Mouse (Mus musculus) ZHBTc4 (cell line): ENCODE data around the gene Cacna1e.
A peak's percentile ranks its signal among the peaks of the same experiment; 100 is the strongest.

ENCODE experiments used
- DNase-seq: peaks from one replicate; pipeline ENCODE4 v3.0.0-alpha.2; 2011; ENCODE audit warnings: low read depth, low spot score

The Cacna1e gene

GRCm38 (mm10) chr1:154515350-154515749, 369.0 kb downstream of the Cacna1e start:
- DNase-seq: no peak

DNA sequence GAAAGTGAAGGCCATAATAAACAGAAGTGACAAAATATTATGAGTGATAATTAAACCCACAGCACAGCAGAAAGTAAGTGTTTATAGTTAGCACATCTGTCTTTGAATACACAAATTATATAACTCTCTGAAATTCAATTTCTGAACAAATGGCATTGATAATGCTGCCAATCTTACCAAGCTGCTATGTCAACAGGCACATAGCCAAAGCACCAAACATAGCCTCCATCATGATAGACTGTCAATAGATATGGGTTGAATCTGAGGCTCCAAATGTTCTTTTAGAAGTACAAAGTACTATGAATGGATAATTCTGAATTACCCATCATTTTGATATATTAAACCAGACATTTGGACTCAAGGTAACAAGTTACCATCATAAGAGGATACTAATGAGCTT, 372.6 kb downstream of the Cacna1e start:
- no peak for DNase-seq

GRCm38 (mm10) chr1:154504005-154504404, 380.3 kb downstream of the Cacna1e start:
- DNase-seq: no peak

DNA sequence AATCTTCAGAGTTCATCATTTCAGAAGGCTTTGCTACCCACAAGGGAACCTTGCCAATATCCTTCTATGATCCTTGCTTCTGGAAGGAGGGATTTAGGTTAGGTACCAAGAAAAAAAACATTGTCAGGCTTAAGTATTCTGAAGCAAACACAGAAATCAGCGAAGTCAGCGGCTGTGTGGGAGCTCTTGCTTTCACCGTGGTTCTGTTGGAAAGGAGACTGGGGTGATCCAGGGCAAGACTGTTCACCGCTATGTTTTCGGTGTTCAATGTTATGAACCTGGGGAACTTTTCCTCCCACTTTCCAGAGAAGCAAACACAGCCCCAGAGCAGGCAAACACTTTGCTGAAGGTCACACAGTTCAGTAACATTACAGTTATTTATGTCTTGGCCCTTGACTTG, 383.4 kb downstream of the Cacna1e start:
- DNase-seq: no peak

- DNase-seq: no peak
These were observed 384.0 kb downstream of the Cacna1e start for GRCm38 (mm10) chr1:154500187-154500866.

- DNase-seq: no peak
These were observed 385.5 kb downstream of the Cacna1e start for GRCm38 (mm10) chr1:154498821-154499220.

DNA sequence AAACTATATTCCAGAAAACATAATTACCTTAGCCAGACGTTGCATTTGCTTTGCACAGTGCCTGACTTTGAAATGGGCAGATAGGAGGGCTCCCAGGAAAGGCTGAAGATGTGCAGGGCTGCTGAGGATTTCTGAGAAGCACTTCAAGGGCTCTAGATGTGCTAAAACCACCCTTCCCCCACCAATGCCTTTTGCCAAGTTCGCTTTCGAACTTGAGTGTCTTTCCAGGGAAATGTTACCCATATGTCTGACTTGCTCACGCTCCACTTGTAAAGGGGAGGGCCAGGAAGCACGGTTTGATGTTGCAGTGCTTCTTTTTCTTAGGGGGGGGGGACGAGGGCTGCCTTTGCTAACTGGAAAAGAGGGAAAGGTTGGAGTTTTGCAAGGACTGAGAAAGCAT, 393.2 kb downstream of the Cacna1e start:
- no peak for DNase-seq

GRCm38 (mm10) chr1:154476671-154477070, 407.6 kb downstream of the Cacna1e start:
- DNase-seq: no peak

GRCm38 (mm10) chr1:154475706-154476105, 408.6 kb downstream of the Cacna1e start:
- no peak for DNase-seq

DNA sequence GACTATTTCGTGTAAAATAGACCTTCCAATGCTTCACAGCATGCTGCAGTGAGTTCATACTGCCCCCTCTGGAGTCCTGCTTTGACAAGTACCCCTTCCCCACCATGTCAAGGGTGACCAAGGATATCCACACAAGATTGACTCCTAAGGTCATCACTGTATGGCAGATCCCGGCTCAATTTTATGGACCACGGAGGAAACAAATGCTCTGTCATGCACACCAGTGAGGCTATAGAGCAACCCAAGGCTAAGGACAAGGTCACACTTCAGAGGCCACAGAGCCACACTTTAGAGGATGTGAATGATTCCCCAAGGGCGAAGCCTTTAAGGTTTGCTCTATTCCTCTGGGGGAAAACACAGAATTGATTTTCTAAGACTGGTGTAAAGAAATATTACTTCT, 410.1 kb downstream of the Cacna1e start:
- DNase-seq: no peak

GRCm38 (mm10) chr1:154467265-154467664, 417.0 kb downstream of the Cacna1e start:
- no peak for DNase-seq

DNA sequence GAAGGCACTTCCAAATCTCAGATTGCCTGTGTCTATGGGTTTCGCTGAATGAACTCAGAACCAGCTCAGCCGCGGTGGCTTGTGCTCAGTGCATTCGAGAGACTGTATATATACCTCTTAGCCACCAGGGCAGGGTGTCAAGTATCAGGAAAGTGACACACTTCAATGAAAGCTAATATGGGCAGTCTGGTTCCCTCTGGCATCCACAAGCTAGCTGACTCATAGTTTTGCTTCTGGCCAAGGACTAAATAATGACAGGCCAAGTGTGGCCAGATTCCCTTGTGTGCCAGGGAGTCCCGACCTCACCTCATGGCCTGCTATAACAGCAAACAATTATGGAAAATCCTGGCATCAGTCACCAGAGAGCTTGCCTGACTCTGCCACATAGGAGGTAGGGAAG, 422.8 kb downstream of the Cacna1e start:
- DNase-seq: no peak

GRCm38 (mm10) chr1:154460067-154460466, 424.2 kb downstream of the Cacna1e start:
- no peak for DNase-seq

DNA sequence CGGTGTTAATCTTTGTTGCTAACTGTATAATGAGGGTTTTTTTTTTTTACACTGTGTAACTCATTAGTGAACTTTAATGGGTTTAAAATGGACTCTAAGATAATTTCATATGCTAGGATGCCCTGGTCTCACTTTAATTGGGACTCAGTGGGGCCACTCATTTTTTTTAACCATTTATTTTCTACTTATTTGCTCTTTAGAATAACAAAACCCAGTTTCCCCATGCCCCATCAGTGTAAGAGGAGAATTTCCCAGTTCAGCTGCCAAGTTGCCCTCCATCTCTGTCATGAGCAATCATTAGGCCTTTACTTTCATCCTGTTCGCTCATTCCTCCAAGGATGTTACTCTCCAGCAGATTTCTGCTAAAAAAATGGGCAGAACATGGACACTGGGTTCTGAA, 425.7 kb downstream of the Cacna1e start:
- DNase-seq: no peak

DNA sequence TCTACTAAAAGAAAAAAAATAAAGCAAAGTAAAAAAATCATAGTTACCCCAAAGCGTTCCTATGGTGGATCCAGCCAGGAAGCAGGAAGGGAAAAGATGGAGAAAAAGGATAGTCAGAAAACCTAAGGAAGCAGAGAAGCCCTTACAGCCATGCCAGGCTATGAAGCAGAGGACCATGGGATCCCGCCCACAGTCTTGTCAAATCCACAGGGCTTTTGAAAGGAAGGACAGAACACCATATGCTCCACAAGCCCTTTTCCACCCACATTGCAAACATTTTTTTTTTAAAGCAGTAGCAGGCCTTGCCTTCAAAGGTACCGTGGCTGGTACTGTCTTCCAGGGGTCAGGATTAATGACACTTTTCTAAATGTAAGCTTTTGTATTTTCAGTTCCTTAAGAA, 433.5 kb downstream of the Cacna1e start:
- no peak for DNase-seq

DNA sequence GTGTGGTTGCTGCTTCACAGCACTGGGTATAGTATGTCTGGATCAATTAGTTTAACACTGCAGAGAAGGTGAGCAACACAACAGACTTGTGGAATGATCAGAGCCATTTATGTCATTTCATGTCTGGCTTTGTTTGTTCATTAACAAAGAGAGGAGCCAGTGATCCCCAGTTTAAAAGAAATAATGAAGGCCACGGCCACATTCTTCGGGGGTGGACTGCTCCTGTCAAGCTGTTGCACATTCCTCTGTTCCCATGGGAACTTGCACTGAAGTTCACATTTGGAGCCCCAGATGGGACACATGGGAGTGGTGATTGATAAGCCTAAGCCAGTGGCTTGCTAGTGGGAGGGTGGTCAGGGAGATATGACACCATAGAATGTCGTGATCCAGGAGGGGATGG, 437.8 kb downstream of the Cacna1e start:
- DNase-seq: no peak

DNA sequence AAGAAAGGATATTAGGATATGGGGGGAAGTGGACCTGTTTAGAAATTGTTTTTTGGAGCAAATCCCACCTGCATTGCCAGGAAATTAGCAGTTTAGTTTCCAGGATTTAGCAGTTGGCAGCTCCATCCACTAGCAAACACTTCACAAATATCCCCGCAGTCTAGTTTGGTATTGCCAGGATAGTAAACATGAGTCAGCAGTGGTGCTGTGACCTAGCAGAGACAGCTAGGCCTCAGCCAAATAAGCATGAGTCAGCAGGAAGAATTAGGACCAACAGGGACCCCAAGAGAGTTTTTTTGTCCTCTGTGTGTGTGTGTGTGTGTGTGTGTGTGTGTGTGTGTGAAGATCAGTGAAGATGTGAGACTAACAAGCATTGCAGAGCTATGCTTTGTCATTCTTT, 450.8 kb downstream of the Cacna1e start:
- DNase-seq: no peak

GRCm38 (mm10) chr1:154433112-154433511, 451.2 kb downstream of the Cacna1e start:
- DNase-seq: no peak

DNA sequence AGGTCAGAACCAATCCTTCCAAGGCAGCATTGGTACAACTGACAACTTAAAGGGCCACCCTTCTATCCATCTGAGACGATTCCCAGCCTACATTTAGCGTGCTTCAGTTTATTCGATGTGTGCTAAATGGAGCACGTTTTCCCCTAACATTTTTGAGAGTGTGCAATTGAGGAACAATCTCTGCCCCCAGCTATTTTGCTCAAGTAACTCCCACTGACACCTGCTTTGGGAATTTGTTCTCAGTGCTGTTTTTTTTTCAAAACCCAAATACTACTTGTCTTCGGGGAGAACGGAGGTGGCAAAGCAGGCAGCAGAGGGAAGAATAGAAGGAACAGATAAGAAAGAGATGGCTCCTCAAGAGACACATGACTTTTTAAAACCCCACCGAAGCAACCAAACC, 456.0 kb downstream of the Cacna1e start:
- no peak for DNase-seq

DNA sequence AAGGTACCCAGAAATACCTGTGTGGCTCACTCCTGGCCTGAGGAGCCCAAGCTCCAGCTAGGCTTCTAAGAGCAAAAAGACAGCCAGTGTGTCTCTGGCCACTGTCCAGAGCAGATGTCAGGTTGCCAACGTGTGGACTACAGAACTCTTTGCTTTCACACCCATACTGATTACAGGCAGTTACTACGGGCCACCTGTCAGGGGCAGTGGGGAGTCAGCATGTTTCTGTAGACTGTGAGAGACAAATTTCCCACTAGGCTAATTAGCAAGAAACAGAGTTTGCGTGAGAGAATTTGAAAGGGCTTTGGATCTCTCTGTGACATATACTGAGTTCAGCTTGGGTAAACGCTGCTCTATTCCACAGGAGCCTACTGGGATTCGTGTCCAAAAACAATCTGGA, 466.0 kb downstream of the Cacna1e start:
- no peak for DNase-seq

GRCm38 (mm10) chr1:154416384-154417155, 467.7 kb downstream of the Cacna1e start:
- DNase-seq: peak; percentile 5

GRCm38 (mm10) chr1:154415826-154416225, 468.5 kb downstream of the Cacna1e start:
- DNase-seq: no peak

GRCm38 (mm10) chr1:154413138-154413537, 471.2 kb downstream of the Cacna1e start:
- no peak for DNase-seq
